Mouse (Mus musculus): ENCODE results near the gene Camk1d.

- TF ChIP-seq GATA1 (IDR thresholded peaks at IDR 0.05; ENCODE audit: borderline replicate concordance, low read length) (no peak), FLI1 (IDR thresholded peaks at IDR 0.05; ENCODE audit: low read length) (no peak)
Observed at GRCm38 (mm10) chr2:5672906-5673589, 41.3 kb downstream of the Camk1d start.
